Mouse (Mus musculus): ENCODE results near the gene Agap1. TPM values are rescaled to one million over a fixed set of nuclear protein-coding genes. Genes with fewer than 3 reads are reported as not detected.

Gene Agap1
- total RNA-seq, 2 experiments from 2014 or later = 16.5 to 26.3 TPM

DNA sequence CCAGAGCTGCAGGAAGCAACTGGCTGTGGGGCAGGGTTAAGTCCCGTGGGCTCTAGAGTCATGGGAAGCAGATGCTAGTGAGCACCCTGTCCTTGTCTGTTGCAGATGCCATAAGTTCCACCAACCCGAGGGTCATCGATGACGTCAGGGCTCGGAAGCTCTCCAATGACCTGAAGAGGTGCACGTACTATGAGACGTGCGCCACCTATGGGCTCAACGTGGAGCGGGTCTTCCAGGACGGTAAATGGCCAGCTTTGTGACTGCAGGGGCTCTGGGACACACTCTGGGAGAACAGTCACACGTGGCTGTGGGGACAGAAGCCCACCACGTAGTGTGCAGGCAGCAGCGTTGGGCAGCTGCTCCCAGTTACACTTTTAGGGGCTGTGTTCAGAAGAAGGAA, 179.4 kb downstream of the Agap1 start:
- DNase-seq = no peak
- intact Hi-C loops (cut with DNase I) = loop anchor here (10.0 kb wide), 1 partner anchor 299 kb away; no protein-coding TSS in a partner anchor

GRCm38 (mm10) chr1:89635131-89635530, 180.5 kb downstream of the Agap1 start:
- no peak for DNase-seq
- intact Hi-C loops (cut with DNase I) = loop anchor here (10.0 kb wide), 1 partner anchor 300 kb away; no protein-coding TSS in a partner anchor

DNA sequence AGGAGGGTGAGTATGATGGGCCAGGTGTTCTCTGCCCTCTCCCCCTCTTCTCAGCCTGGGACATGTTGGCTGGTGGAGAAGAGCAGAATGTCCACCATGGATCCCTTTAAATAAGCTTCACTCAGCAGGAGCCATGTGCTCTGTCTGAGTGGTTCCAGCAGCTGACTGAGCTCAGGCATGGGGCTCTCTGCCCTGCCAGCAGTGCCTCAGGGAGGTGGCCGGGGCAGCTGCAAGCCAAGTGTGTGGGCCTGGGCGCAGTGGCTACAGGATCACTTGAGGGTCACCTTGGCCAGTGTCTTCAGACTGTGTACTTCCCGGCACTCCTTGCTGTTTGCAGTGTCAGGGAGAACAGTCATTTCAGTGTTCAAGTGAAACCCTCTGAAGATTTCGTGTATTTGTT, 183.1 kb downstream of the Agap1 start:
- intact Hi-C loops (cut with DNase I) = loop anchor here (10.0 kb wide), 1 partner anchor 303 kb away; no protein-coding TSS in a partner anchor
- DNase-seq = no peak

GRCm38 (mm10) chr1:89643445-89644100, 189.0 kb downstream of the Agap1 start:
- DNase-seq = no peak
- intact Hi-C loops (cut with DNase I) = loop anchor here (2.0 kb wide), 1 partner anchor 299 kb away; no protein-coding TSS in a partner anchor

DNA sequence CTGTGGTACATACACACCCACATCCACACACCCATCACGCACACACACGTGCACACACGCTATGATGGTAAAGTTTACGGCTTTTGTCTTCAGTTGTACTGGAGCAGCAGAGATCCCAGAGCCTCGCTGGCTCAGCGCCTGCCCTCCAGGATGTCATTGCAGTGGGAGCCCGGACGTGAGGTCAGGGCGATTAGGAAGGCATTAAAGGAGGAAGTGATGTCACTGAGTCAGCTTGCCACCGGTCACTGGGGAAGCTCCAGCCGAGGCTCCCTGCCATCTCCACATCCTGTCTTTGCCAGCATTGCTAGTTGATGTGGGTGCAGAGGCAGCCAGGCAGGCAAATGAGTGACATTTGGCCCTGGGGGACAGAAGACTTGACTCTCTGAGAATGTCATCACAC, 189.5 kb downstream of the Agap1 start:
- intact Hi-C loops (cut with DNase I) = loop anchor here (2.0 kb wide), 1 partner anchor 299 kb away; no protein-coding TSS in a partner anchor
- DNase-seq = peak; percentile 42 to 44

DNA sequence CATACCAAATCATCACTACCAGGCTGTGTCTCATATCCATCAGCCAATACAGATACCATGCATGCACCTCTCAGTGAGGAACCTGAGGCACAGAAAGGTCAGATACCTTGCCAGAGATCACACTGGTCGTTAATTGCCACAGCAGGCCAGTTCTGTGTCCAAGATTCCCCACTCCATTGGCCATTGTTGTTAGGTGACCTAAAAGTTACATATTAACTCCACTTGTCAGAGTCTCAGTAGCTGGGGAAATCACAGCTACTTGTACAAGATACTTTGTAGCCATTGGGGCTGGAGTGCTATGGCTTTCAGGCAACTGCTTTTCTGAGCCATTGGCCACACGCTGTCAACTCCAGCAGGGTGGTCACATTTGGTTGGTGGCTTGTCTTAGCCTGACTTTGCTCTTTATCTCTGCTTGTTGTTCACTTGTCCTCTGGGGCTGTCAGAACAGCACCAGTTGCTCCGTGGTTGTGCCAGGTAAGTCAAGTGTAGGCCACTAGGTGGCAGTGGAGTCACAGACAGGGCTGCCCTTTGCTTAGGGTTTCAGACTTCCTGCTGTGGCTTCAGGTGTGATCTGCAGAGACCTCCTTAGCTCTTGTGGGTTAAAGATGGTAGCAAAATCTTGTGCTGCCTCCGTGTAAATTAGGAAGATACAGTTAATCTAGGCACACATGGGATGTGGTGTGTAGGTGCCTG, 191.9 kb downstream of the Agap1 start:
- intact Hi-C loops (cut with DNase I) = no loop called here
- DNase-seq = peak; percentile 45 to 56

DNA sequence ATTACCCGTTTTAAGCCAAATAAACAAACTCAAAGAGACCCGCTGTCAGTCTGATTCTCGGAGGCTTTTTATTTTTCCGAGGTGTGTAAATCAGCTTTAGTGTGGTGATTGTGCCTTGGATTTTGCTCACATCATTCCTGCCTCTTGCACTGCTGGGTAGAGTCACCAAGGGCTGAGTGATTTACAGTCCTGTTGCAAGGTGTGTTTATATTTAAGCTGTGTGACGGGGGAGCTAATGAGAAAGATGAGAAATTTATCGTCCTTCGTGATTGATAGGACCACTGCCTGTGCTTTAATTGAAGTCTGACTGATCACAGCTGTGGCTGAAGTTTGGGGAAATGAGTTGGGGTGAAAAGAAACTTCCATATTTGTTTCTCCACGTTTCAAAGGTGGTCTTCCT, 192.9 kb downstream of the Agap1 start:
- intact Hi-C loops (cut with DNase I) = no loop called here

GRCm38 (mm10) chr1:89650557-89650956, 196.0 kb downstream of the Agap1 start:
- DNase-seq = no peak
- intact Hi-C loops (cut with DNase I) = no loop called here

More for the DNA sequence above, 192.9 kb downstream of the Agap1 start:
- DNase-seq = no peak

- intact Hi-C loops (cut with DNase I) = no loop called here
- no peak for DNase-seq
Measured at GRCm38 (mm10) chr1:89656167-89656566, 201.6 kb downstream of the Agap1 start.

GRCm38 (mm10) chr1:89656643-89657321, 202.2 kb downstream of the Agap1 start:
- intact Hi-C loops (cut with DNase I) = no loop called here
- DNase-seq = peak in 1 of 2 experiments; percentile 17

DNA sequence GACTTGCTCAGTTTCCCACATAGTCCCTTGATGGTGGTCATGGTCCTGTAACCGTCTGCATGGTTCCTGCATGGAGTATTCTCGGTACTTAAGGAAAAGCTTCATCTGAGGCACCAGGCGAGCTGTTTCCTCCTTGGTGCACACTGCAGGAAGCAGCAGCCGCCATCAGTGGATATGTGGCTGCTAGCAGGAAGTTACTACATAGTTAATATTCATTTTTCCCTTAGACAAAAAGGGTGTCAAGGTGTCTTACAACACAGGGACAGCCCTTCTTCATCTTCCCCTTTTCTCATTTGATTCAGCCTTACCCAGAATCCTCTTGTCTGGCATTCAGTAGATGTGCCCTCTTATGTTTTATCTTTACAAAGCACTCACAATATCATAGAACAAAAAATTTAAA, 206.2 kb downstream of the Agap1 start:
- intact Hi-C loops (cut with DNase I) = no loop called here
- DNase-seq = no peak

- DNase-seq = no peak
- intact Hi-C loops (cut with DNase I) = loop anchor here (5.0 kb wide), 1 partner anchor 276 kb away; no protein-coding TSS in a partner anchor
Measured at GRCm38 (mm10) chr1:89666154-89666553, 211.5 kb downstream of the Agap1 start.

- intact Hi-C loops (cut with DNase I) = loop anchor here (5.0 kb wide), 1 partner anchor 275 kb away; no protein-coding TSS in a partner anchor
- no peak for DNase-seq
Measured at GRCm38 (mm10) chr1:89667387-89667786, 212.8 kb downstream of the Agap1 start.

- no peak for DNase-seq
- intact Hi-C loops (cut with DNase I) = loop anchor here (5.0 kb wide), 1 partner anchor 274 kb away; no protein-coding TSS in a partner anchor
Measured at GRCm38 (mm10) chr1:89668635-89669034, 214.0 kb downstream of the Agap1 start.

DNA sequence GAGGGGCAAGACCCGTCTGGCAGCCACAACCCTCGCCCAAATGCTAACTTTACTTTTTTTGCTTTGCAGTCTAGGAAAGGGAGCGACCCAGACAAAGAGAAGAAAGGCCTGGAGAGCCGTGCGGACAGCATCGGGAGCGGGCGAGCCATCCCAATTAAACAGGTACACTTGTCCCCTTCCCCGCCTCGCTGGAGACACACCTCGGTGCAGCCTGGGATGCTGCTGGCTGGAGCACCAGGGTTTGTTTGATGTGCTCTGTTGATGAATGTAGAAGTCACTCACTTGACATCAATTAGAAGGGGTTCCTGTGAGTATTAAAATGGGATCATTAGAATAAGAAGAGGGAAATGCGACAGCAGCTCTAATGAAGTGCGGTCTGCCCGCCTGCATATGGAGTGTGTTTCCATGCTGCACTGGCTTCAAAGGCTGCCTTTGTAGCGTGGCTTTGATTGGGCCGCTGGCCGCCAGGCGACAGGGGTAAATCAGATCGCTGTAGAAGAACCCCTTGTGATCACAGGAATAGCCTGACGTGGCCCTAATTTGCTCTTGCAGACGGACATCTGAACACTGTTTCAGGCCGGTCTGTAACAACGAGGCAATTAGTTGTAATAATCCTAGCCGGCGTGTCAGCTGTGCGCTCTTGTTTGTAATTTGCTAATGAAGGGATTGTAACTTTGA, 216.6 kb downstream of the Agap1 start:
- intact Hi-C loops (cut with DNase I) = no loop called here
- no peak for DNase-seq

DNA sequence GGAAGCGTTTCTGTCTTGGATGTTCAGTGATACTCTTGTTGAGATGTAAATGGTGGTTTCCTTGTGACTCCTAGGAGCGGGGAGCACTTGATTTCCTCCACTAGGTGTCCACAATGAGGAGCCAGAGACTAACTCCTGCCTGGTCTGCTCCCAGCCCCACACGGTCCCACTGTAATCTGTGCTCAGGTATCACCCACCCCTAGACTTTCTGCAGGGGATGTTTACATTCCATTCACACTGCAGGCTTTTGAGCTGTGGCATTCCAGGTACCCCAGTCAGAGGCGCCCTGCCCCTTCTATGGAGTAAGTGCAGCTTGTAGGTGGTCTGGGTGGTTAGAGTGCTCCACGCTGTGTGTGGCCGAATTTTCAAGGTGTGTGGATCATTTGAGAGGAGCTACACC, 218.5 kb downstream of the Agap1 start:
- no peak for DNase-seq
- intact Hi-C loops (cut with DNase I) = no loop called here

DNA sequence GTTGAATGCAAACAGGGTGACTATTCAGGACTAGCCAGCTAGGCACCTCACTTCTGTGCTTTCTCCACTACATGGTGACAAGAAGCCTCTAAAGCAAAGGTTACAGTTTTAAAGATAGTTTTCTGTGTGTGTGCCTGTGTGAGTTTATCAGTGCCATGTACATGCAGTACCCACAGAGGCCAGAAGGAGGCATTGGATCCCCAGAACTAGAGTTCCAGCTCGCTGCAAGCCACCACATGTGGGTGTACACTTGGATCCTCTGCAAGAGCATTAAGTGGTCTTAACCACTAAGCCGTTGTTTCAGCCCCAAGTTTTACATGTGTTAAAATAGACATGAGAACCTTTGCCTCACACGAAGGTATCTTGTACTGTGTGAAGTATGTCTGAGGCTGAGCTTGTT, 219.1 kb downstream of the Agap1 start:
- DNase-seq = no peak
- intact Hi-C loops (cut with DNase I) = no loop called here

- no peak for DNase-seq
- intact Hi-C loops (cut with DNase I) = no loop called here
Measured at GRCm38 (mm10) chr1:89674681-89675080, 220.1 kb downstream of the Agap1 start.

- intact Hi-C loops (cut with DNase I) = no loop called here
- DNase-seq = no peak
Measured at GRCm38 (mm10) chr1:89676411-89676810, 221.8 kb downstream of the Agap1 start.

DNA sequence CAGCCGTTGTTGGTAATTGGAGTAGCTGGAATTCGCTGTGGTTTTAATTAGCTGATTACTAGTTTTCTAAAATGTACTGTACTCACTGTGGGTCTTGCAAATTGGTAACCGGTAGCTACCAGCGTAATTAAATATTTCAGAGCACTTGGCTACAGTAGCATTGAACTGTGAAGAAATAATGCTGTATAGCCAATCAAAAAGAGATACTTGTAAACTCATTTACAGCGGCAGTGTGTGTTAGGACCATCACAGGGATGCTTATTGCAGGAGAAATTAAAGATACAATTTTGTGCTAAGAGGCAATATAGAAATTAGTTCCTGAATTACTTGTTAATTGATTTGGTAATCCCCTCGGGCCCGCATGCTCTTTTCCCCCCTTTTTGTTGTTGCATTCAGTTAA, 226.1 kb downstream of the Agap1 start:
- intact Hi-C loops (cut with DNase I) = no loop called here

DNA sequence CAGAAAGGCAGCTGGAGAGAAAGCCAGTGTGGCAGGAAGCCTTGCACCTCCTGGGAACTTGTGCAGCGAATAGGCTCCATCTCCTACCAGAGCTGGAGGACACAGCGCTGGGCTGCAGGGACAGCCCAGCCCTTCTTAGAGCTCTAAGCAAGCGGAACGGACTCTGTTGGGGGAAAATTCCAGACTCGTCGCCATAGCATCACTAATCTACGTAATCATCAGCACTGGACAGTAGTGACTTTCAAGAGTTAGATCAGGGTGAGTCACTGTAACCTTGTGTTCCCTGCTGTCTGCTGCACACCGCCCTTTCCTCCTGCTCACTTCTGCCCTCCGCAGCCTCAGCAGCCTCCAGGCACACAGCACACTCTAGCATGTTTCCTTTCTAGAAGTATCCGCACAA, 234.3 kb downstream of the Agap1 start:
- DNase-seq = no peak
- intact Hi-C loops (cut with DNase I) = no loop called here

More for the DNA sequence above, 226.1 kb downstream of the Agap1 start:
- no peak for DNase-seq

All from gastrocnemius, postnatal 36 days (tissue).